ENCODE assay signal across 8 mouse cellular contexts in the genomic region with DNA sequence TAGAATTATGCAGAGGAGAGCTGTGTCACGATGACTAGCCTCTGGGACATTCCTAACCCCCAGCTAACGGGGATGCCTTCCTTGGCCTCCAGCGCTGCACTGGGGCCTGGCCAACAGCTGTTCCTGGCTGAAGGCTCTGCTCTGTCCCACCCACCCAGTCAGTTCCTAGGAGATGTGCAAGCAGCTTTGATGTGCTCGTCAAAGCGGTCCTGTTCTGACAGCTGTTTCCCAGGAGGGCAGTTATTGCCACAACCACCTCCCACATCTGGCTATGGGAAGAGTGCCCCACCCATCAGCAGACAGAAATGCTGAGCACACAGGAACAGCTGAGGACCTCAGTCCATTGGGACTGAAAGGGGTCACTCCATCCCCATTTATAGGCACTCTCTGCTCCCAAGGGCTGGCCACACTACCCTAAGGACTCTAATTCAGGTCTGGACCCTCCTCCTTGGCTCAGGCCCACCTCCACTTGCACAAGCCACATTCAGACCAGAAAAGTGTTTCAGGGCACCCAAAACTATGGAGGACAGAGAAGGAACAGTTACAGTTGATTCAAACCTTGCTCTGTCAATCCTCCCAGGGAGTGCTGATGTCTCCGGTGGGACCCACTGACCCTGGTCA.
DNase-seq lines count a peak whose midpoint lies in the region; ATAC-seq and TF ChIP-seq lines count a peak whose summit lies in the region.

No protein-coding gene starts in this region.

- no peaks in the 10 kb centered on the region for H3K36me3 ChIP-seq in liver, embryonic 12.5 days
- no peaks in the 10 kb centered on the region for H3K36me3 ChIP-seq in intestine, embryonic 16.5 days (ENCODE audit: control insufficient read depth, insufficient read depth, low read length)

- H3K4me1 ChIP-seq in liver, embryonic 12.5 days: peaks cover 70% of the 10 kb centered on the region
- H3K4me1 ChIP-seq in embryonic fibroblast, embryonic 13.5 days (ENCODE audit: control insufficient read depth, insufficient read depth, low read length): peaks cover 18% of the 10 kb centered on the region
- H3K4me1 ChIP-seq in intestine, embryonic 16.5 days (ENCODE audit: control insufficient read depth, insufficient read depth, low read length): peaks cover 23% of the 10 kb centered on the region

- no peak overlapping the region for H3K27ac ChIP-seq in liver, embryonic 12.5 days
- H3K27ac ChIP-seq in embryonic fibroblast, embryonic 13.5 days (ENCODE audit: insufficient read depth, low read length): peak overlapping the region; percentile 80
- H3K27ac ChIP-seq in intestine, embryonic 16.5 days (ENCODE audit: low read length): peak overlapping the region; percentile 75

- no peak overlapping the region for H3K4me3 ChIP-seq in liver, embryonic 12.5 days
- H3K4me3 ChIP-seq in embryonic fibroblast, embryonic 13.5 days (ENCODE audit: insufficient read depth, low read length): no peak overlapping the region
- H3K4me3 ChIP-seq in intestine, embryonic 16.5 days (ENCODE audit: low read length): no peak overlapping the region

- H3K4me2 ChIP-seq in liver, embryonic 12.5 days: no peak overlapping the region
- no peak overlapping the region for H3K4me2 ChIP-seq in intestine, embryonic 16.5 days (ENCODE audit: low read depth, low read length)

- no peak for TF ChIP-seq POLR2A in embryonic fibroblast, embryonic 13.5 days (IDR thresholded peaks at IDR 0.05; ENCODE audit: low read depth, low read length)

- no peaks in the 10 kb centered on the region for H3K9me3 ChIP-seq in liver, embryonic 12.5 days (replicated peaks)
- H3K9me3 ChIP-seq in intestine, embryonic 16.5 days (ENCODE audit: control insufficient read depth, low read length): no peaks in the 10 kb centered on the region

- H3K27me3 ChIP-seq in liver, embryonic 12.5 days (replicated peaks): no peaks in the 10 kb centered on the region
- H3K27me3 ChIP-seq in intestine, embryonic 16.5 days (replicated peaks; ENCODE audit: control insufficient read depth, insufficient read depth, low read length): no peaks in the 10 kb centered on the region

- peak; percentile 36 for DNase-seq in liver
- DNase-seq in lung, postnatal 25 days (ENCODE audit: low spot score): peak; percentile 64
- no peak for DNase-seq in left cerebral cortex, adult 8-10 months (ENCODE audit: low spot score in 2 of 2)
- no peak for DNase-seq in spleen, postnatal 10 days (ENCODE audit: low spot score in 2 of 2)

- no peak overlapping the region for H3K9ac ChIP-seq in liver, embryonic 12.5 days
- peak overlapping the region; percentile 52 for H3K9ac ChIP-seq in intestine, embryonic 16.5 days (ENCODE audit: low read depth, low read length)

- ATAC-seq in liver, embryonic 12.5 days: no peak
- peak; percentile 41 for ATAC-seq in intestine, embryonic 16.5 days
- ATAC-seq in activated CD4-positive, CD25-positive, alpha-beta regulatory T cell, adult 4 months: no peak

- 65% methylated on average over 6 of the region's 6 CpGs for WGBS in liver, embryonic 12.5 days (ENCODE audit: insufficient replicate concordance)
- WGBS in intestine, embryonic 16.5 days: 36% methylated on average over 6 of the region's 6 CpGs

- TF ChIP-seq CTCF in embryonic fibroblast, embryonic 13.5 days (IDR thresholded peaks at IDR 0.05; ENCODE audit: borderline replicate concordance, insufficient read depth, low read length): no peak

Comparison
In these comparisons a context has a peak if more than half of its experiments do, and no peak if none do; other contexts are left out.
1. DNase-seq: peak in liver (single experiment) and lung, postnatal 25 days (single experiment); none in left cerebral cortex, adult 8-10 months (0 of 2) and spleen, postnatal 10 days (0 of 2).